Mouse (Mus musculus) liver, embryonic 13.5 days (tissue): ENCODE measurements around the gene Cyp27a1. TPM values are rescaled to one million over a fixed set of nuclear protein-coding genes. Genes with fewer than 3 reads are reported as not detected.

ENCODE experiments used
- ATAC-seq: fragments of 200-750 bp; cut with Nextera tagmentation; 2 replicates; pipeline ENCODE4 v1.8.0; 2017; ENCODE audit warnings: low read depth, mild to moderate bottlenecking, moderate number of reproducible peaks, moderate library complexity
- DNase-seq: peaks from one replicate; pipeline ENCODE4 v3.0.0; 2022
- H3K27ac ChIP-seq: fragments of 300-500 bp; sonication (generic); 2 replicates; pipeline ENCODE4 v1.5.1; 2015; ENCODE audit warnings: moderate library complexity, mild to moderate bottlenecking, inconsistent platforms
- H3K27me3 ChIP-seq: fragments of 300-500 bp; sonication (generic); 2 replicates; pipeline ENCODE4 v1.6.1; 2015; ENCODE audit warnings: mild to moderate bottlenecking, inconsistent platforms
- H3K36me3 ChIP-seq: fragments of 300-500 bp; sonication (generic); 2 replicates; pipeline ENCODE4 v1.6.1; 2015; ENCODE audit warnings: mild to moderate bottlenecking, inconsistent platforms
- H3K4me1 ChIP-seq: fragments of 300-500 bp; sonication (generic); replicated peaks from 2 replicates; pipeline ENCODE4 v1.6.1; 2015; ENCODE audit warnings: inconsistent platforms
- H3K4me2 ChIP-seq: fragments of 300-500 bp; sonication (generic); 2 replicates; pipeline ENCODE4 v1.6.1; 2015; ENCODE audit warnings: inconsistent platforms, mild to moderate bottlenecking, moderate library complexity
- H3K4me3 ChIP-seq: fragments of 300-500 bp; sonication (generic); replicated peaks from 2 replicates; pipeline ENCODE4 v1.5.1; 2015; ENCODE audit warnings: mild to moderate bottlenecking, inconsistent platforms
- H3K9ac ChIP-seq: fragments of 300-500 bp; sonication (generic); 2 replicates; pipeline ENCODE4 v1.6.1; 2015; ENCODE audit warnings: mild to moderate bottlenecking, inconsistent platforms
- H3K9me3 ChIP-seq: fragments of 300-500 bp; sonication (generic); replicated peaks from 2 replicates; pipeline ENCODE4 v1.6.1; 2016; ENCODE audit warnings: inconsistent platforms
- WGBS: fragments of 180-500 bp; shearing (Covaris S2); methylation state at CpG from one replicate; pipeline ENCODE4 v1.1.7; 2015; ENCODE audit not compliant: insufficient replicate concordance; 5-methylcytosine and 5-hydroxymethylcytosine counted together
- polyA plus RNA-seq: library from polyadenylated mRNA; unstranded; fragments of >200 nt; fragmentation: Nextera tagmentation; extraction: Ambion mirVana; gene quantifications from 2 replicates; pipeline ENCODE4 v1.2.1, GENCODE M21; 2015

Gene Cyp27a1
- polyA plus RNA-seq, 1 experiment from 2014 or later, result 2.6 TPM

DNA sequence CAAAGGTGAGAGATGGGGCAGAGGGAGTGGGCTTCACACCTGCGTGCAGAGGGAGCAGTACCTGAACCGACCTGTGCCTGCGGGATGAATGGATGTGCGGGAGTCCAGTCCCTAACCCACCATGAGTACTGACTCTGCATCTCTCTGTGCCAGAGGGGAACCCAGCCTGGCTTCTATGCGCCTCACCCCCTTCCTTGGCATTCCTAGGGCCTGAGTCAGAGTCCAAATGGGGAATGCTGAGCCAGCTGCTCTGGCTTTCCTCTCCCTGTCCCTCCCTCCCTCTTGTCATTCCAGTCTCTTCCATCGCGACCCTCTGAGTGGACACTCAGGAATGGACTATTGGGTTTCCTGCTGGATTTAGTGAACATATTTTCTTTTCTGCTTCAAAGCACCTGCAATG, 35.9 kb downstream of the Cyp27a1 start:
- H3K9ac ChIP-seq, result no peak overlapping the region
- H3K4me1 ChIP-seq, result peaks cover 8% of the 10 kb centered on the region; the same call in 1 of the 2 replicates
- ATAC-seq (no peak), DNase-seq (no peak)
- no peak overlapping the region for H3K27ac ChIP-seq
- no peak overlapping the region for H3K4me2 ChIP-seq
- H3K4me3 ChIP-seq, result no peak overlapping the region
- no peaks in the 10 kb centered on the region for H3K36me3 ChIP-seq
- 42% methylated on average over 7 of the region's 7 CpGs for WGBS
- H3K9me3 ChIP-seq, result no peaks in the 10 kb centered on the region
- H3K27me3 ChIP-seq, result peaks cover 25% of the 10 kb centered on the region

- 65% methylated on average over 4 of the region's 4 CpGs for WGBS
- H3K27ac ChIP-seq, result no peak overlapping the region
- no peak for ATAC-seq
- no peak overlapping the region for H3K4me3 ChIP-seq
- peaks cover 23% of the 10 kb centered on the region for H3K27me3 ChIP-seq
- H3K36me3 ChIP-seq, result no peaks in the 10 kb centered on the region
- no peak overlapping the region for H3K4me2 ChIP-seq
- no peak for DNase-seq
- no peak overlapping the region for H3K9ac ChIP-seq
- H3K4me1 ChIP-seq, result peaks cover 8% of the 10 kb centered on the region; the same call in 1 of the 2 replicates
- no peaks in the 10 kb centered on the region for H3K9me3 ChIP-seq
Measured at GRCm38 (mm10) chr1:74750683-74751082, 37.3 kb downstream of the Cyp27a1 start.

GRCm38 (mm10) chr1:74752150-74752549, 38.8 kb downstream of the Cyp27a1 start:
- H3K27ac ChIP-seq, result no peak overlapping the region
- peaks cover 21% of the 10 kb centered on the region for H3K27me3 ChIP-seq
- ATAC-seq (no peak), DNase-seq (no peak)
- H3K4me3 ChIP-seq, result no peak overlapping the region
- no peaks in the 10 kb centered on the region for H3K9me3 ChIP-seq
- WGBS, result 71% methylated on average over 8 of the region's 8 CpGs
- H3K4me2 ChIP-seq, result no peak overlapping the region
- H3K36me3 ChIP-seq, result no peaks in the 10 kb centered on the region
- H3K9ac ChIP-seq, result no peak overlapping the region
- H3K4me1 ChIP-seq, result peaks cover 8% of the 10 kb centered on the region; the same call in 1 of the 2 replicates

- no peak for DNase-seq
- peaks cover 8% of the 10 kb centered on the region; the same call in 1 of the 2 replicates for H3K4me1 ChIP-seq
- H3K36me3 ChIP-seq, result no peaks in the 10 kb centered on the region
- no peak for ATAC-seq
- no peak overlapping the region for H3K4me2 ChIP-seq
- no peak overlapping the region for H3K9ac ChIP-seq
- peaks cover 14% of the 10 kb centered on the region; the same call in 1 of the 2 replicates for H3K27me3 ChIP-seq
- 81% methylated on average over 3 of the region's 3 CpGs for WGBS
- no peaks in the 10 kb centered on the region for H3K9me3 ChIP-seq
- no peak overlapping the region for H3K4me3 ChIP-seq
- no peak overlapping the region for H3K27ac ChIP-seq
Measured at GRCm38 (mm10) chr1:74752833-74753232, 39.5 kb downstream of the Cyp27a1 start.

DNA sequence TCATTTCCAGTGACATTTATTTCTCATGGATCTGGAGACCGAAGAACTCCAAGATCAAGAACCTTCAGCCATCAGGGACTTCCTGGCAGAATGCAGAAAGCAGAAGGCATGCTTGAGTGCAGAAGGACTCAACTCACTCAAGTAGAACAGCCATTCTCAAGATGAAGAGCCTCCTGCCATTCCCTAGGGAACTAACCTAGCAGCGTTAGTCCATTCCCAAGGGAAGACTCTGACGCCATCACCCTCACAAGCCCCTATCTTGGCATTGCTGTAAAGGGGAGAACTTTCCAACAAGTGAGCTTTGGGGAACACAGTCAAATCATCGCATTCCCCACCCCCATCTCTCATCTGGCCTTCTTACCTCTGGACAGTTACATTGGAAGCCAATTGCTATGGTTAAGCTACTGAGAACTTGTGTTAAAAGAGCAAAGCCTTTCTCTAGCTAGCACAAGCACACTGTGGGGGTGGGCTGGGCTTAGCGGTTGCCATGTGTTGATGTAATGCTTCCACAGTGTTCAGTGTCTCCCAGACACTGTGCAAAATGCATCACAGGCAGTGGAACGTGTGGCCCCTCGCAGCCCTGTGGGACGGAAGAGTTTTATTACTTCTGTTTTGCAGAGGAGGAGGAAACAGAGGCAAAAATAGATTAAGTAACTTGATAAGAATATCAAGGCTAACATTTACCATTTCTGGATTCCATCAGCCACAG, 40.0 kb downstream of the Cyp27a1 start:
- Histone ChIP-seq H3K9ac (no peak overlapping the region), H3K27ac (no peak overlapping the region), H3K4me2 (no peak overlapping the region), H3K36me3 (no peaks in the 10 kb centered on the region), H3K9me3 (no peaks in the 10 kb centered on the region), H3K27me3 (peaks cover 8% of the 10 kb centered on the region; the same call in 1 of the 2 replicates), H3K4me1 (peaks cover 7% of the 10 kb centered on the region; the same call in 1 of the 2 replicates), H3K4me3 (no peak overlapping the region)
- DNase-seq (no peak), ATAC-seq (no peak)
- 63% methylated on average over 8 of the region's 8 CpGs for WGBS

DNA sequence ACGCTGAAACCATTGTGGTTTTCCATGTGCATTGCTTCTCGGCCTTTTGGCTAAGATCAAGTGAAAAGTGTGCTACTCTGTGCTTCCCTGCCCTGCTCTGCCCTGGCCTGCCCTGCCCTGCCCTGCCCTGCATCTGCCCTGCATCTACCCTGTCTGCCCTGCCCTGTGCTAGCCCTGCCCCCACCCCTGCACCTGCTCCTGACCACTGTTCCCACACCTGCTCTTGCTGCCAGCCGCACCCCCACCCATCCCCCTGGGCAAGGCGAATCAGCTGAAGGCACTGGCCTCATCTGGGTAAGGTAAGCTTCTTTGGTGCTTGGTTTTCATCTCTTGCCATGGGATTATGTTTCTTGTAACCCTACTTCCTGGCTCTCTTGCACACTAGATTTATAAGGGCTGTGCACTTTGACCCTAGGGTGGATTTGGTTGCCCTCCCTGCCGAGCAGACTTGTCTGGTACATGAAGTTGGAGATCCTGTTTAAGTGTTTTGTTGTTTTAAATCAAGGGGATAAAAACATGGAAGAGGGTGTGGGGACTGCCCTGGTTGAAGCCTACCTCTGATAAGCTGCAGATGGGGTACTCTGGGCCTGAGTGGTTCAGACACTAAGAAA, 40.9 kb downstream of the Cyp27a1 start:
- Histone ChIP-seq H3K36me3 (no peaks in the 10 kb centered on the region), H3K4me1 (no peaks in the 10 kb centered on the region), H3K9me3 (no peaks in the 10 kb centered on the region), H3K4me2 (no peak overlapping the region), H3K9ac (no peak overlapping the region), H3K27me3 (0 out of 2 replicates have a peak, but pooled peaks cover 2% of the 10 kb centered on the region), H3K4me3 (no peak overlapping the region), H3K27ac (no peak overlapping the region)
- WGBS, result 62% methylated on average over 5 of the region's 5 CpGs
- DNase-seq, result no peak
- ATAC-seq, result no peak

- WGBS, result 20% methylated on average over 4 of the region's 4 CpGs
- Histone ChIP-seq H3K4me2 (no peak overlapping the region), H3K4me1 (no peaks in the 10 kb centered on the region), H3K9me3 (no peaks in the 10 kb centered on the region), H3K9ac (no peak overlapping the region), H3K27ac (no peak overlapping the region), H3K4me3 (no peak overlapping the region), H3K27me3 (peaks cover 19% of the 10 kb centered on the region), H3K36me3 (no peaks in the 10 kb centered on the region)
- DNase-seq (no peak), ATAC-seq (no peak)
Measured at GRCm38 (mm10) chr1:74759773-74760172, 46.4 kb downstream of the Cyp27a1 start.

- Histone ChIP-seq H3K9ac (no peak overlapping the region), H3K36me3 (no peaks in the 10 kb centered on the region), H3K4me2 (no peak overlapping the region), H3K27me3 (peaks cover 49% of the 10 kb centered on the region), H3K4me3 (no peak overlapping the region), H3K9me3 (no peaks in the 10 kb centered on the region), H3K4me1 (no peaks in the 10 kb centered on the region), H3K27ac (no peak overlapping the region)
- ATAC-seq (no peak), DNase-seq (no peak)
- 2% methylated on average over 6 of the region's 6 CpGs for WGBS
Measured at GRCm38 (mm10) chr1:74763081-74763480, 49.7 kb downstream of the Cyp27a1 start.

GRCm38 (mm10) chr1:74770727-74771466, 57.5 kb downstream of the Cyp27a1 start:
- Histone ChIP-seq H3K27me3 (peaks cover 98% of the 10 kb centered on the region), H3K9ac (no peak overlapping the region), H3K4me2 (peak overlapping the region; percentile 50), H3K36me3 (no peaks in the 10 kb centered on the region), H3K27ac (no peak overlapping the region), H3K9me3 (no peaks in the 10 kb centered on the region), H3K4me1 (0 out of 2 replicates have a peak, but pooled peaks cover 2% of the 10 kb centered on the region), H3K4me3 (peak overlapping the region; percentile 36; the same call in 1 of the 2 replicates)
- ATAC-seq (no peak), DNase-seq (no peak)
- WGBS, result 2% methylated on average over 35 of the region's 35 CpGs

GRCm38 (mm10) chr1:74771467-74771844, 58.1 kb downstream of the Cyp27a1 start:
- peaks cover 98% of the 10 kb centered on the region for H3K27me3 ChIP-seq
- 0 out of 2 replicates have a peak, but pooled peaks cover 2% of the 10 kb centered on the region for H3K4me1 ChIP-seq
- H3K4me3 ChIP-seq, result peak overlapping the region; percentile 36
- no peak overlapping the region for H3K9ac ChIP-seq
- WGBS, result 0% methylated on average over 12 of the region's 26 CpGs
- no peaks in the 10 kb centered on the region for H3K9me3 ChIP-seq
- H3K4me2 ChIP-seq, result peak overlapping the region; percentile 50
- DNase-seq (no peak), ATAC-seq (no peak)
- no peak overlapping the region for H3K27ac ChIP-seq
- H3K36me3 ChIP-seq, result no peaks in the 10 kb centered on the region

GRCm38 (mm10) chr1:74771845-74771930, 58.3 kb downstream of the Cyp27a1 start, which contains the start of gene Wnt6:
TSS of gene Wnt6 (plus strand) at chr1:74771892.
- 0% methylated on average over 2 of the region's 8 CpGs for WGBS
- H3K4me3 ChIP-seq, result peak within 1 kb of the TSS; percentile 36
- ATAC-seq, result no peak
- peaks cover 98% of the 10 kb centered on the region for H3K27me3 ChIP-seq
- H3K4me2 ChIP-seq, result peak within 1 kb of the TSS; percentile 50
- H3K9me3 ChIP-seq, result no peaks in the 10 kb centered on the region
- H3K4me1 ChIP-seq, result 0 out of 2 replicates have a peak, but pooled peaks cover 2% of the 10 kb centered on the region
- H3K27ac ChIP-seq, result no peak within 1 kb of the TSS
- DNase-seq, result no peak
- H3K9ac ChIP-seq, result no peak within 1 kb of the TSS
- H3K36me3 ChIP-seq, result no peaks in the 10 kb centered on the region
